Mouse (Mus musculus): ENCODE data around the gene Ggcx.

DNA sequence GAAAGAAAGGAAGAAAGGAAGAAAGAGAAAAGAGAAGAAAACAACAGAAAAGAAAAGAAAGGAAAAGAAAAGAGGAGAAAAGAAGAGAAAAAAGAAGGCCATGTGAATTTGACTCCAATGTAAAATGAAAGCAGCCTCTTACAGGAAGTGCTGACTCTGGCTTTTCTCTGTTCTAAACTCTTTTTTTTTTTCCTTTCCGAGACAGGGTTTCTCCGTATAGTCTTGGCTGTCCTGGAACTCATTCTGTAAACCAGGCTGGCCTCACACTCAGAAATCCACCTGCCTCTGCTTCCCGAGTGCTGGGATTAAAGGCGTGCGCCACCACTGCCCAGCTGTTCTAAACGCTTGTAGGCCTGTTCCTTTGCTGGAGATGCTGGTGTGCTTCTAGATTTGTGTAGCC, 31.6 kb upstream of the Ggcx start:
- TF ChIP-seq POLR2A (IDR thresholded peaks at IDR 0.05; ENCODE audit: borderline replicate concordance, control insufficient read depth, low read depth, low read length) (no peak), CTCF (IDR thresholded peaks at IDR 0.05; ENCODE audit: control insufficient read depth, insufficient read depth, low read length) (no peak)

Measured in bone marrow, adult 2 months (tissue).